Mouse (Mus musculus): ENCODE measurements around the gene Rassf2.

Gene Rassf2

DNA sequence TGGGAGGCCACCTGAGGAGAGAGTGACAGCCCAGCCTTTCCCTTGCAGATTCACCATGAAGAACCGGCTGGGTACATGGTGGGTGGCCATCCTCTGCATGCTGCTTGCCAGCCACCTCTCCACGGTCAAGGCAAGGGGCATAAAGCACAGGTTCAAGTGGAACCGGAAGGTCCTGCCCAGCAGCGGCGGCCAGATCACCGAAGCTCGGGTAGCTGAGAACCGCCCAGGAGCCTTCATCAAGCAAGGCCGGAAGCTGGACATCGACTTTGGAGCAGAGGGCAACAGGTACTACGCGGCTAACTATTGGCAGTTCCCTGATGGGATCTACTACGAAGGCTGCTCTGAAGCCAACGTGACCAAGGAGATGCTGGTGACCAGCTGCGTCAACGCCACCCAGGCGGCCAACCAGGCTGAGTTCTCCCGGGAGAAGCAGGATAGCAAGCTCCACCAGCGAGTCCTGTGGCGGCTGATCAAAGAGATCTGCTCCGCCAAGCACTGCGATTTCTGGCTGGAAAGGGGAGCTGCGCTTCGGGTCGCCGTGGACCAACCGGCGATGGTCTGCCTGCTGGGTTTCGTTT lies 77.0 kb downstream of the Rassf2 start:
- DNase-seq = no peak

DNA sequence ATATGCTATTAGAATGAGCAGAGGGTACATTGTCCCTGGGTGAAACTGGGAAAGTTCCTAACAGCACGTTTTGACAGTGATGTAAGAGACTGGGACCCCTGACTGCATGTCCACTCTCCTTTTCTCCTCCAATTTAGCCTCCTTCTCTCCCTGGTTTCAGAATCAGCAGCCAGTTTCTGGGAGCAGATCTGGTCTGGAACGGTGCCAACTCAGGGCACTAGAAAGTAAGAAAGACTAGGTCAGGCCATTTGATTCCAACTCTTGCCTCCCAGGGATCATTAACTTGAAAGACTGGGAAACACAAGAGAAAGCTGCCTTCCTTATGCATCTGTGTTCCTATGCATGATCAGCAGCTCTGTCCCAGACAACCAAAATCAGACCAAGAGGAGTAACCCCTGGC lies 77.6 kb downstream of the Rassf2 start:
- DNase-seq = no peak

DNA sequence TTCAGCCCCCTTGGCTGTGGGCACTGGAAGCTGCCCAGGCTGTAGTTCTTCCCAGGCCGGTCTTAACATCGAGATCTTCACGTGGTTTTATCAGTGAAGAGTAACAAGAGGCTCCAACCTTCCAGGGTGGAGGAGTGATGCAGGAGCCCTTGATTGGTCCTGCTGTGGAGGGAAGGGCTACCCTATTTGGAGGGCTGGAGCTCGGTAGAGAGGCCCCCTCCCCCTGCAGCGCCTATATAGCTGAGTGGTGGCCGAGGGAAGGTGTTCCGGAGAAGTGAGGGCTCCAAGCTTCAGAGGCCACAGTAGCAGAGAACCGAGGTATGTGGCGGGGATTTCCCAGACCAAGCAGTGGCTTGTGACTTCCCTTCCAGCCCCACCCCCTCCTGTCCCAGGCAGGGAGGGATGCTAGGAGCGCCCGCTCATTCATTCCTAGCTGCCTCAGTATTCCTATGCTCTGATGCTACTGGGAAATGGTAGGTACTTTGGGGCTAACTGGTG lies 79.4 kb downstream of the Rassf2 start, which contains the start of gene Prnd:
TSS of gene Prnd (plus strand) at position 264 of the 498 bp plus-strand sequence.
- no peak for DNase-seq

DNA sequence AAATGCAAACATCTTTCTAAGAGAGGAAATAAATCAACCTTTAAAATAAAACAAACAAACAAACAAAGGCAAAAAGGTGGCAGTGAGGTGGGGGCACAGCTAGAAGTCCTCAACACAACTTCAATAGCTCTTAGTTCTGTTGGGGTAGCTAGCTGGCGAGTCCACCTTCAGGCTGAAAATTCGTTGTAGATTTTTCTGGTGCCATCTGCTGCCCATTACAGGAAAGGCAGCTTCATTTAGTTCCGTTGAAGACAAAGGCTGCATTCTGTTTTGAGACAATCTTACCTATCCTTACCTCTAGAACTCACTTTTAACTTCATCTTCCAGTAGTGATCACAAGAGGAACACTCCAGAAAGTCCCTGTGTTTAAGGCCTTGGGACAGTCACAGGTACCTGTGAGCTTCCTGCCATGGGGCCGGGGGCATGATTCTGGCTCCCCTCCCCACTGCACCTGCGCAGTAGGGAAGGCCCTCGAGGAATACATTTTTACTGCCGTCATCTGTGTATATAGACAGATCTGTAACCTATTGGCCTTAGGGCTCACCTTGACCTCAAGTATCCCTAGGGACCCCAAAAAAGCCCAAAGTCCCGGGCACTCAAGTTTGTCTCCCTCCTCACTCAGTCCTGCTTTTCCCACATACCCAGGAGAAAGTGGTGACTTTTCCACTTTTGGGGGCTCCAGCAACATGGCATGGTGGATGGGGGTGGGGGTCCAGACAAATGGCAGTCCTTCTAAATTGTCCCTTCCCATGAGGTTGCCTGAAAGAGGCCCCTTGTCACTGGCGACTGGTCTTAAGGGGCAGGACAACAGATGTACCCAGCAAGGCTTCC lies 80.1 kb downstream of the Rassf2 start:
- peak; percentile 61 for DNase-seq

DNA sequence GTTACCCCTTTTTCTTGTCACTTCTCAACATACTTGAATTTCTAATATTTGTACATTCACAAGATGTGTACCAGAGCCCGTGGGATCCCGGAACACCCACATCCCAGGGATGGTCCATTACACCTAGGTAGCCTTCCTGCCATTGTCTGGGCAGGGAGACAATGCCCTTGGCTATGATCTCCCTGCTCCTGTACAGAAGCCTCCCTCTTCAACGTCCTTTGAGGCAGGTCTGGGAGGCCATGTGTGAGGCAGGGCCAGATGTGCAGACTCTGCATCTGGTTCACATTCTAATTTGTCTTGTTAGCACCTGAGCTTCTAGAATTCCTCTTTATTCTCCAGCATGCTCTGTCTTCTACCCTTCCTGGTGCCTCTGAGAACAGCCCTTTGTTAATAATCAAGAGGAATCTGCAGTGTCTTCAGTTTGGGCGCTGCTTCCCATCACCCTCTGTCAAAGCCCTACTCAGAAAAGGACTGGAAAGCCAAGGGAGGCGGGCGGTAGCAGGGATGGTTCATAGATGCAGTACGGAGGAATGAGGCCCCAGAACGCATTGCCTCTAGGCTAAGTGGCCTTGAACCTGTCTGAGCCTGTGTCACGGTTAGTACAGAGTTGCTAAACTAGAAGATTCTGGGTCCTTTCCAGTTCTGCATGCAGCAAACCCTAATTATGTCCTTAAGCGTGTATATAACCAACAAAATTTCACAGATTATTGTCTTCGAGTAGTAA lies 81.0 kb downstream of the Rassf2 start:
- DNase-seq = no peak

DNA sequence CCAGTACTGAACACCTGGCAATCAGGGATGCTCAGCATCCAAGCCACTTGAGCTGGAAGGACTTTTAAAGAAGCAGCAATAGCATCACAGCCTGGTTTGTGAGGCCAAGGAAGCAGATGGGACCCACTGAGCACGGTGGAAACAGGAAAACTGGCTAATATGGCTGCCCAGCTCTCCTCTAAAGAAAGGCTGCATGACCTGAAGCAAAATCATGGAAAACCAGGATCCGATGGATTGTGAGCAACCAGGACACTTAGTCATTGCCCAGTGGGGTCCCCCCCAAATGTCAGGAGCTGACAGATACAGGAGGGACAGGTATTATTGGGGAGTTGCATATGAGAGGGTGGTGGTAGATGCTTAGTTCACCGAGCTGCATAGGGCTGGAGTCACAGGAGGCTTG lies 81.9 kb downstream of the Rassf2 start:
- DNase-seq = no peak

DNA sequence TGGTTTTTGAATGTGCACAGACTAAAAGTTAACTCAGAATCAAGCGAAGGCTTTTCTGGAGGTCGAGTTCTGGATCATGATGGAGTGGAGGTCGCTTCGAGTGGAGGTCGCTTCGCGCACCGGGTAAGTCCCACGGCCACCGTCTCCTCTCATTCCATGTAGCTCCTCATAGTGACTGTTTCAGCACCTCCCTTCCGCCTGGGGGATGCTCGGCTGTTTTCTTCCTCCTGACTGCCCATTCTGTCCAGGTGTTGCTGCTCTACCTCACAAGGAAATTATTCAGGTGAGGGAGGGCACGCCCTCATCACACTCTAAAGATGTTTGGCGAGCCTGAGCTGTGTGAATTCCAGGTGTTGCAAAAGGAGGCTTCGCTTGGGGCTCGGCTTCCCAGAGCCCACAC lies 83.7 kb downstream of the Rassf2 start:
- DNase-seq = no peak

DNA sequence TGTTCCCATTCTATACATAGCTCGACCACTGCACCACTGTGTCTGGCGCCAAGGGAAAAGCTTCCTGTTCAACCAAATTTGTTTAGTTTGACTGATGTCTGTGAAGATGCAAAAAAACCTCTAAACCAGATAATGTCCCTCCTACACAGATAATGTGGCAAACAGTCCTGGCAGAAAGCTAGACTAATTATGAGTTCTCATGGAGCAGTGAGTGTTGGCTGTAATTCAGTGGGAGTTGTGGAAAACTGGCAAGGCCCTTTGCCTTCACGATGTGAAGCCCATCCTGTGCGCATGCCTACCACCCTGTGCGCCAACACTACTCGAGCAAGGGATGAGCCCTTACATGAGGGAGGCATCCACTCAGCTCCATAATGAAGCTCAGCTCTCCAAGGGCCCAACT lies 84.3 kb downstream of the Rassf2 start:
- no peak for DNase-seq

DNA sequence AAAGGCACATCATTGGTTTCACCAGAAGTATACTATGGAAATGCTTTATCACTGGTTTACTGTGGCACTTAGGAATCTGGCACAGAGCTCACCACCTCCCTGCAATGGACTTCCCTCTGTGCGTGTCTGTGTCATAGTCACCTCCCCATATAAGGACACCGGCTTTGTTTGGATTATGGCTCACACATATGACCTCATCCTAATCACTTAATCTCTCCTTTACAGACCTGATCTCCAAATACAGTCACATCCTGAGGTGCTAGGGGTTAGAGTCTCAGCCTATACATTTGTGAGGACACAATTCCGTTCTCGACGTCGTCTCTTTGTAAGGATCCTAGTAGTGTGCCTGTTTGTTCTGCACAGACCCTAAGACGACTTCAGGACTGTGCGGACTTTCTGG lies 84.8 kb downstream of the Rassf2 start:
- no peak for DNase-seq

DNA sequence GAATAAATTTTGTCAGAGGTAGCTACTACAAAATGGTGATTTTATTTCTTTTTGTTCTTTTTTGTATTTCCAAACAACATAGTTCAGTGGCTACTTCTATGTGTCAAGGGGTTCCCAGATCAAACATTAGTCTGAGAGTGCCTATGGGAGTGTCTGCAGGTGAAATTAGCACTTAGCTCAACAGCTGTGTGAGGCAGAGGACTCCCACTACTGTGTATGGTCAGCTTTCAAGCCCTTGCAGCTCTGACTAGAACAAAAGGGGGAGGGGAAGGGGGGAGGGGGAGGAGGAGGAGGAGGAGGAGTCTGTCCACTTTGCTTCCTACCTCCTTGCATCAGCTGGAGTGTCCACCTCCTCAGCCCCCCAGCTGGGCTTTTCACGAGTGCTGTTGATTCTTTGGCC lies 85.7 kb downstream of the Rassf2 start:
- no peak for DNase-seq

DNA sequence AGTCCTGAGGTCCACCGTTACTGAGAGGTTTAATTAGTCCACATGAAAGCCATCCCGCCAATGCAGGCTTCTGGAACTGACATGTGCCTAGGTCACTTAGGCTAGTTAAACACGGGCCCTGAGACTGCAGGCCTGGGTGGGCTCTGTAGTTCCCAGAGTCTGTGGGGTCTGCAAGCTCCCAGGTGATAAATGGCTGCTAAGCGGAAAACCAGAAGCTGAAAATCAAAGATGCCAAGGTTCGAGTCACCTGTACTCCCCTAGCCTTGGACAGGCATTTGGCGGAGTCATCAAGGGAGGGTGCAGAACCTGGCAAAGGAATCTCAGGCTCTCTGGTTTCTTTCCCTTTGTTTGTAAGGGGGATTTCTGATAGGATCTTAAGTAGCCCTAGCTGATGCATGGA lies 88.6 kb downstream of the Rassf2 start:
- no peak for DNase-seq

DNA sequence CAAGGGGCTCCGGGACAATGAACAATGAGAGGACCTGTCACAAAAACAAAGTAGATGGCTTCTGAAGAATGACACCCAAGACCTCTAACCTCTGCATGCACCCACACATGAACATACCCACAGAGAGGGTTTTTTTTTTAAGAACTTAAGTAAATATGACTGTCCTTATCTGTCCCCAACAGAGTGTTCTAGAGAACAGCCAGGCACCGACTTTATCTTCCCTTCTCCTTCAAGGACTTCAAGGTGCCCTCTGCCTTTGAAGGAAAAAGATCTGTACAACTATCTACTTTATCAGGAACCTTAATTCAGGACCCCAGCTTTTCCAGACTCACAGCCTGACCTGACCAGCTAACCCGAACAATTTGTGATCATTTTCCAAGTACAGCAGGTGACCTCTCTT lies 89.6 kb downstream of the Rassf2 start:
- DNase-seq = no peak
